Mouse (Mus musculus) adrenal gland, postnatal 10 days (tissue): ENCODE measurements around the gene Spint1. TPM values are rescaled to one million over a fixed set of nuclear protein-coding genes. Genes with fewer than 3 reads are reported as not detected.
A peak's percentile ranks its signal among the peaks of the same experiment; 100 is the strongest.

Source experiments
- DNase-seq: peaks from one replicate; pipeline ENCODE4 v3.0.0; 2021; ENCODE audit warnings: mixed read lengths
- total RNA-seq, 2 experiments: library from RNA; stranded (reverse); gene quantifications; 2 replicates each; pipeline ENCODE4 v1.2.3; 2021

Spint1 gene
- total RNA-seq, 2 experiments from 2014 or later = 4.2 to 4.7 TPM

DNA sequence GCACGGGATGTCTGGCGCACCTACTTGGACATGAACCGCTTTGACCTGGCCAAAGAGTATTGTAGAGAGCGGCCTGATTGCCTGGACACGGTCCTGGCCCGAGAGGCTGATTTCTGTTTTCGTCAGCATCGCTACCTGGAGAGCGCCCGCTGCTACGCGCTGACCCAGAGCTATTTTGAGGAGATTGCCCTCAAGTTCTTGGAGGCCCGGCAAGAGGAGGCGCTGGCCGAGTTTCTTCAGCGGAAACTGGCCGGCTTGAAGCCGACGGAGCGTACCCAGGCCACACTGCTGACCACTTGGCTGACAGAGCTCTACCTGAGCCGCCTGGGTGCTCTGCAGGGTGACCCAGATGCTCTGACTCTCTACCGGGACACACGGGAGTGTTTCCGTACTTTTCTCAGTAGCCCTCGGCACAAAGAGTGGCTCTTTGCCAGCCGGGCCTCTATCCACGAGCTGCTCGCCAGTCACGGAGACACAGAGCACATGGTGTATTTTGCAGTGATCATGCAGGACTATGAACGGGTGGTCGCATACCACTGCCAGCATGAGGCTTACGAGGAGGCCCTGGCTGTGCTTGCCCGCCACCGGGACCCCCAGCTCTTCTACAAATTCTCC is 56.7 kb downstream of the Spint1 start:
- no peak for DNase-seq

GRCm38 (mm10) chr2:119294411-119294810 is 57.2 kb downstream of the Spint1 start:
- no peak for DNase-seq

DNA sequence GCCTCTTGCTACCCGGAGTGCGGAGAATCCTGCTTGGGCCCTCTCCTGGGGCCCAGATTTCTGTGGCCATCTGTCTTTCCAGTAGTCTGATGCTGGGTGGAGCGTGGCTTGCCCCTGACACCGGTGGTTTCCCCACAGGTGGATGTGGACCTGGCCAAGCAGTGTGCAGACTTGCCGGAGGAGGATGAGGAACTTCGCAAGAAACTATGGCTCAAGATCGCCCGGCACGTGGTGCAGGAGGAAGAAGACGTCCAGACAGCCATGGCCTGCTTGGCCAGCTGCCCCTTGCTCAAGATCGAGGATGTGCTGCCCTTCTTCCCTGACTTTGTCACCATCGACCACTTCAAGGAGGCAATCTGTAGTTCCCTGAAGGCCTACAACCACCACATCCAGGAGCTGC is 59.6 kb downstream of the Spint1 start:
- DNase-seq = no peak

DNA sequence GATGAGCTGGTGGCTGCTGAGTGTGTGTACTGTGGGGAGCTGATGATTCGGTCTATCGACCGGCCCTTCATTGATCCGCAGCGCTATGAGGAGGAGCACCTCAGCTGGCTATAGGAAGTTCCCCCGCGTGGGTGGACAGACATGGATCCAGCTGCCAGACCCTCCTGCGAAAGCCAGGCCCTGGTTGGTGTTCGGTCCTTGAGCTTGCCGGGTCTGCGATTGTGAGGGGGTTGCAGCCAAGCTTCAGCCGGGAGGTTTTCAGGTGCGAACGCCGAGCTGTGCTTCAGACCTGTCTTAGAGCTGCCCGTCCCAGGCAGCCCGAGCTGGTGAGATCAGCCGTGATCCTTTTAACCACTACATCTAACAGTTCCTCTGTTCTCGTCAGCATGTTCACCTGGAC is 60.3 kb downstream of the Spint1 start:
- no peak for DNase-seq

DNA sequence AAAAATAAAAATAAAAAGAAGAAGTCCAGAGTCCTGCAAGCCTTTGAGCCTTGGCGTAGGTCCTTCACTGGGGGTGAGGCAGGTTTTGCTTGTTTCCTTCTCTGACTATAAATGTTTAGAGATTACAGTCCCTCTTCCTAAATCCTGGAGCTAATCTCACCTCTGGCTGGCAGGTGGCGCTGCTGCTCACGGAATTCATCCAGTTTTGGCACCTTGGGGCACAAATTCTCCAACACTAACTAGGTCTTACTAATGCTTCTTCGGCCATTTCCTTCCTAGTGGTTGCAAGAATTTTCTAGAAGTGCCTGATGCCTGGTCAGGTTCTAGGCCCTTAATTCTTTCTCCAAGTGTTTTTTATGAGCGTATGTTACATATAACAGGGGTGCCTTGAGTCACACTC is 61.2 kb downstream of the Spint1 start:
- DNase-seq = peak; percentile 82

DNA sequence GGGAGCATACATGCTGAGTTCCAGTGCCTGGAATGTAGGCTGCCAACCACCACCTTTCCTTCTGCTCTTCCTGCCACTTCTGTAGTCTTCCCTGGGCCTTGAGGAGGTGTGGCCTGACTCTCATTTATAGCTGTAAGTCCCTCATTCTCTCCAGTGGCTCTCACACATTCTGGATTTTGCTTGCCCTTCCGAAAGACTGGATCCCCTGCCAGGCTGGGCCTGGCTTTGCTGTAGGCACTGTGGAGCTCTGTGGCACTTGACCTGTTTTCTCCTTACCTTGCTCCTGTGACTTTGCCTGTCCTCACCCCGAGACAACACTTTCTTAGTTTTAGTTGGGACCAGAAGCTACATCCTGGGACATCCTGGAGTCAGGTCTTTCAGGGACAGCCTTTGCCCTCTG is 61.7 kb downstream of the Spint1 start:
- no peak for DNase-seq

Other genes starting within 250 kb of the Spint1 start
- gene Ccdc32, start 208.0 kb upstream of the Spint1 start, total RNA-seq = 10 to 100 TPM; 17.7 TPM
- 1 to 10 TPM; 5.0 to 5.6 TPM for gene Rpusd2, start 202.6 kb upstream of the Spint1 start, total RNA-seq
- gene Knl1, start 190.2 kb upstream of the Spint1 start, total RNA-seq = 1 to 10 TPM; 7.5 to 9.8 TPM
- gene Rad51, start 124.6 kb upstream of the Spint1 start, total RNA-seq = 1 to 10 TPM; 9.1 to 9.3 TPM
- 10 to 100 TPM; 77.3 to 78.7 TPM for gene Rmdn3, start 80.3 kb upstream of the Spint1 start, total RNA-seq
- 10 to 100 TPM; 25.9 to 43.2 TPM for gene Gchfr, start 69.6 kb upstream of the Spint1 start, total RNA-seq
- under 1 TPM; 0.15 to 0.24 TPM for gene Gm14137, start 62.9 kb upstream of the Spint1 start, total RNA-seq
- gene Zfyve19, start 28.7 kb upstream of the Spint1 start, total RNA-seq = 10 to 100 TPM; 25.1 to 33.8 TPM
- gene Dnajc17, start 28.6 kb upstream of the Spint1 start, total RNA-seq = 10 to 100 TPM; 11.9 to 17.4 TPM
- not detected for gene Ppp1r14d, start 7.5 kb upstream of the Spint1 start, total RNA-seq
- gene Rhov, start 33.9 kb downstream of the Spint1 start, total RNA-seq = under 1 TPM; 0.27 to 0.36 TPM
- 10 to 100 TPM; 16.0 to 17.7 TPM for gene Vps18, start 51.4 kb downstream of the Spint1 start, total RNA-seq
- gene Dll4, start 88.4 kb downstream of the Spint1 start, total RNA-seq = 10 to 100 TPM; 16.4 to 18.4 TPM
- gene Chac1, start 113.9 kb downstream of the Spint1 start, total RNA-seq = 1 to 10 TPM; 2.4 to 5.8 TPM
- 10 to 100 TPM; 16.1 to 21.0 TPM for gene Ino80, start 240.3 kb downstream of the Spint1 start, total RNA-seq